Mouse (Mus musculus) liver, postnatal 0 days (tissue): Measurements from ENCODE around the gene Dgkb.

ENCODE experiments used
- CTCF ChIP-seq: sonication (generic); IDR thresholded peaks from 2 replicates; pipeline ENCODE4 v1.5.1; 2016; ENCODE audit warnings: antibody characterized with exemption, low read depth
- EP300 ChIP-seq: IDR thresholded peaks from 2 replicates; pipeline ENCODE4 v1.6.1; 2016; ENCODE audit warnings: antibody characterized with exemption, low read depth, mild to moderate bottlenecking

GRCm38 (mm10) chr12:37814122-37814521 lies 3.4 kb upstream of the Dgkb start:
- no peak for TF ChIP-seq CTCF
- no peak for TF ChIP-seq EP300
